Mouse (Mus musculus): ENCODE measurements around the gene Tvp23a.

DNA sequence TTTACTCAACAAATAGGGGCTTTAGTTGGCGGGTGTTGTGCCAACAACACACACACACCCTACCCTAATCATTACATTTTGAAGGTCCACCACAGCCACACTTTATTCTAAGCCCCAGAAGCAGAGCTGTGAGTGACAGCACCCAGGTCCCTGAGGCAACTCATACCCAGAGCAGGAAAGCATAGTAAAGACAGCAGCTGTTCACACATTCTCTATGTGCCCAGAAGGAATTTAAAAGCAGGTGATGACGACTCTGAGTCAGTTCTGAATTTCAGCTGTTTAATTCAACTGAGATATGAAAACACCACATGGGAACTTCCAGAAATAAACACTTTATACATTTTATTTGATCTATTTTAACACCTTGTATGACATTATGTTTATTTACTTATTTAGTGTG is 67.6 kb downstream of the Tvp23a start:
- TF ChIP-seq CTCF (IDR thresholded peaks at IDR 0.05; ENCODE audit: low read depth) (no peak), EP300 (optimal IDR thresholded peaks at IDR 0.05) (no peak)

Measured in stomach, postnatal 0 days (tissue).